Mouse (Mus musculus): Measurements from ENCODE around the gene Slc41a1.

Slc41a1 gene

DNA sequence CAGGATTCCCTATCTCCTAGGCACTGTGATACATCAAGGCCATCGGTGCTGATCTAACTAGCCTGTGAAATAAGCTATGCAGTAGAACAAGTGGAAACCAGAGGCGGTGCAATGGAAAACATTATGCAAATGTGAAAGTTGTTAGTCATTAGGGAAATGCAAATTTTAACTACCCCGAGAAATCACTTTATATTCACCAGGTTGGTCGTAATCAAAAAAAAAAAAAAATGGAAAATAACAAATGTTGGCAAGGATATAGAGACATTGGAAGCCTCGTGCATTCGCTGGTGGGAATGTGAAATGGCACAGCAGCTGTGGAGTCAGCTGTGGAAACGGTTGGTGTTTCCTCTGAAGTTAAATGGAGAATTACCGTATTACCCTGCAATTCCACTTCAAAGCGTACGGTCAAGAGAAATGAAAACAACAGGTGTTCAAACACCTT is 6.4 kb upstream of the Slc41a1 start:
- no peak for TF ChIP-seq GATA4 (IDR thresholded peaks at IDR 0.05; ENCODE audit: insufficient replicate concordance, low read length)

DNA sequence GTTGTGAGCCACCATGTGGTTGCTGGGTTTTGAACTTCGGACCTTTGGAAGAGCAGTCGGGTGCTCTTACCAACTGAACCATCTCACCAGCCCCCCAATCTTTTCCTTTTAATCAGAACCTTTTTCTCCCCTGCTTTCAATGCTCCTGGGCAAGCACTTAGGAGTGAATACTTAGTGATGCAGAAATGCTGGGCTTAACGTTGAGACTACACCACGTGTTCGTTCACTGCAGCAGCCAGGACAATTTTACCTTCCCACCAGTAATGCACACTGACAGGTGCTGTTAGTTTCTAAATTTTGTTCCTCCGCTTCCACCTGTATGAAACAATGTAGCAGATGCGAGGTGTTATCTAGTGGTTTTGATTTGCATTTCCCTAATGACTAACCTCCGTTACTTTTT is 5.0 kb upstream of the Slc41a1 start:
- TF ChIP-seq GATA4 (IDR thresholded peaks at IDR 0.05; ENCODE audit: insufficient replicate concordance, low read length) = no peak

GRCm38 (mm10) chr1:131822856-131823492 is 4.3 kb upstream of the Slc41a1 start:
- TF ChIP-seq GATA4 (IDR thresholded peaks at IDR 0.05; ENCODE audit: insufficient replicate concordance, low read length) = no peak

DNA sequence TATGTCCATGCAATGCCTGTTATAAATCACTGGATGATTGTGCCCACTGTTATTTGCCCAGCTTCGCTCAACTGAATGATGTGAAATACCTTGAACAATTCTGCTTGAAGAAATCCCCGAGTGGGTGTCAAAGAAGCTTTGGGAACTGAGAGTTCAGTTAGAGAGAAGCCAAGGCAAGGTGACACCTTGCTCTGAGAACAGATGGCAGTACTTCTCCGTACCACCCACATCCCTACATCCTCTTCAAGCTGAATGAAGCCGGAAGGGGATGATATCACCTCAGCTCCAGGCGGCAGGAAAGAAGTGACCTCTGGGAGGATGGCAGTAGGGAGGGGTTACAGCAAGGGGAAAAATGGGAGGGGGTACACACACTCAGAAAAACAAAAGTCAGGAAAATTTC is 3.7 kb upstream of the Slc41a1 start:
- no peak for TF ChIP-seq GATA4 (IDR thresholded peaks at IDR 0.05; ENCODE audit: insufficient replicate concordance, low read length)

GRCm38 (mm10) chr1:131824528-131825181 is 2.6 kb upstream of the Slc41a1 start:
- TF ChIP-seq GATA4 (IDR thresholded peaks at IDR 0.05; ENCODE audit: insufficient replicate concordance, low read length) = no peak

DNA sequence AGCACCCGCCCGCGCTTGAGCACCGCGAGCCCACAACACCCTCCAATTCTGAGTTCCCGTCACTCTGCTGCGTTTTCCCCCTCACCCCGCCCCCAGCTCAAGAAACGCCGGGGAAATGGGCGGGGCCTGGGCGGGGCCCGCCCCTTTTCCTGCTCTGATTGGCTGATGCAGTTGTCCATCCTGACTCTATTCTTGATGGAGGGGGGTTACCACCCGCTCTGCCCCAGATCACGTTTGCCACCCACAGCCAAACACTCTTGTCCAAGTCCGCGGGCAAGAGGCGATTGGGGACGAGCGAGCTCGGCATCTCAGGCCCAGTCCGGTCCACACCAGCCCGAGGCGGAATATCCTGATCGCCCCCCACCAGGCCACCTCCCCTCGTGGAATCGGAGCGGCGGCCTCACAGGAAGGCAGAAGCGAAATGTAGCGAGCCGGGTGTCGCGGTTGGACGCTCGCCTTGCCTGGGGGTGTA is 530 bp downstream of the Slc41a1 start:
- no peak; the same call in 1 of the 2 replicates for TF ChIP-seq GATA4 (IDR thresholded peaks at IDR 0.05; ENCODE audit: insufficient replicate concordance, low read length)

DNA sequence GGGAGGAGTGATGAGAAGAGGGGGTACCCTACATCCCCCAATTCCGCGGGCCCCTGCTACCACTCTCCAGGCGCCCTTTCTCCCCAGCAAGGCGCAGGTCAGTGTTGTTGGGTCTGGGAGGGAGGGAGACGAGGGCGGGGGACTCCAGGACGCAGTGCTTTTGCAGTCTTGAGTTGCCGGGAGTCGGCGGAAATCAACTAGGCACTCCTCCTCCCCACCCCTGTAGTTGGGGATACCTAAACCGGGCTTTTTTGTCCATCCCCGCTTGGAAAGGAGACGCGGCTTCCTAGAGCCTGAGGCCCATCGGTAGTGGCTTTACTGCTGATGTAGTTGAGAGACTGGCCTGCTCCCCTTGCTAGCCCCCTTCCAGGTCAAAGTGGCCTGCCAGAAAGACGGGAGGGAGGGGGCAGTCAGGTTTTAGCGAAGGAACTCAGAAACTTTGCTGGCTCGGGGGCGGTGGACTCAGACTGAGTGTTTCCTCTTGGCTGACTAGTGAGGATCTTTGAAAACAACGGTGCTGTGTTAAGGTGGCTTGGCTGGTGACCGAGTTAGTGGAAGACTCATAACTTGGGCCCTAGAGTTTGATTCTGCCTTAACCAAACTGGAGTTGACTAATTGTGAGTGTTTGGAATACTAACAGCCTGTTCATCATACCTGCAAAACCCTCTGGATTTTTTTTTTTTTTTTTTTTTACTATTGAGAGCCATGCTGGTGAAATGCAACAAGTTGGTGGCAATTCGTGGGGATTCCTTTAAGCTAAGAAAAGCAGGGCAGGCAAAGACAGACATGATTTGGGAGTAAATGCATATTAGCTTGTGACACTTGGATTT is 1.2 kb downstream of the Slc41a1 start:
- no peak for TF ChIP-seq GATA4 (IDR thresholded peaks at IDR 0.05; ENCODE audit: insufficient replicate concordance, low read length)

- TF ChIP-seq GATA4 (IDR thresholded peaks at IDR 0.05; ENCODE audit: insufficient replicate concordance, low read length) = no peak
These were observed 2.0 kb downstream of the Slc41a1 start for GRCm38 (mm10) chr1:131829279-131829678.

DNA sequence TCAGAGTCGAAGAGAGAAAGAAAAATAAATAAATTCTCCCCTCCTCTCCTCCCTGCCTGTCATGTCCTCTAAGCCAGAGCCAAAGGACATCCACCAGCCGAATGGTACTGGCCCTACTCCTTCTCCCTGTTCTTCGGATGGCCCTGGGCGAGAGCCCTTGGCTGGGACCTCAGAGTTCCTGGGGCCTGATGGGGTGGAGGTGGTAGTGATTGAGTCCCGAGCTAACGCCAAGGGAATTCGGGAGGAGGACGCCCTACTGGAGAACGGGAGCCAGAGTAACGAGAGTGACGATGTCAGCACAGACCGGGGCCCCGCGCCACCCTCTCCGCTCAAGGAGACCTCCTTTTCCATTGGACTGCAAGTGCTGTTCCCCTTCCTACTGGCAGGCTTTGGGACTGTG is 3.3 kb downstream of the Slc41a1 start:
- no peak for TF ChIP-seq GATA4 (IDR thresholded peaks at IDR 0.05; ENCODE audit: insufficient replicate concordance, low read length)

DNA sequence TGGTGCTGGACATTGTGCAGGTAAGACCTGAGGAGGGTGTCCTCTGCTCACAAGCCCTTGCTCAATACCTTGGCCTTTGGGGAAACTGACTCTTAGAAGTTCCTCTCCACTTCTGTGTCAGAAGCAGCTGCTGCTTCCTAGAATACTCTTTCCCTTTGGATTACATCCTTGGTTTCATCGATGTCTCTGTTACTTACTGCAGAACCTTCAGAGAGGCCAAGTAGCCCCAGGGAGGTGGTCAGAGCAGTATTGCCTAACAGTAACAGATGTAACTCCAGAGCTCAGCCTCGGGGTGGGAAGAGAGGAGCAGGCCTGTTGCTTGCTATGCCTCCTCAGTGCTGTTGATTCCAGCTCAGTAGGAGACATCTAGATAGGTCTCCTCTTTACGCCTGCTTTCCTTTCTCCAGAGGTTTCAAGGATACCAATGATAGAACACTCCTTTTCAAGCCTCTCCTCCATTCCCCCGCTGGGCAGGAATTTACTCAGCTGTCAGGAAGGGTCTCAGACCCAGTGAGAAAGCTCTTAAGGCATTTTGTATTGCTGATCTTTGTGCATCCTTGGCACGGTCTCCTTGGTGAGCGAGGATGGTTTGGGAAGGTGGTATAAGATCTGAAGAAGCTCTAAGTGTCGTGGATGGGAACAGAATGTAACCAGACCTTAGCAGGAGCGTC is 3.8 kb downstream of the Slc41a1 start:
- no peak for TF ChIP-seq GATA4 (IDR thresholded peaks at IDR 0.05; ENCODE audit: insufficient replicate concordance, low read length)

DNA sequence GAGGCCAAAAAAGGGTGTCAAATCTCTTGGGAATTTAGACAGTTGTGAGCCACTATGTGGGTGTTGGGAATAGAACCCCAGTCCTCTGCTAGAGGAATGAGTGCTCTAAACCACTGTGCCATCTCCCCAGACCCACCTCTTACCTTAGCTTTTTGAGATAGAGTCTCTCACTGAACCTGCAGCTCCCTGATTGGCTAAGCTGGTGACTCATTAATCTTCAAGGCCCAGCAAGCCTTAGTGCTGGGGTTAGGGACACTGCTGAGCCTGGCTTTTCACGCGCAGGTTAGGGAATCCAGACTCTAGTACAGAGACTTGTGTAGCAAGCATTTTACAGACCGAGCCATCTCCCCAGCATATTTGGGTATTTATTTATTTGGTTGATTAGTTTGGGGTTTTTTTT is 9.7 kb downstream of the Slc41a1 start:
- TF ChIP-seq GATA4 (IDR thresholded peaks at IDR 0.05; ENCODE audit: insufficient replicate concordance, low read length) = no peak

DNA sequence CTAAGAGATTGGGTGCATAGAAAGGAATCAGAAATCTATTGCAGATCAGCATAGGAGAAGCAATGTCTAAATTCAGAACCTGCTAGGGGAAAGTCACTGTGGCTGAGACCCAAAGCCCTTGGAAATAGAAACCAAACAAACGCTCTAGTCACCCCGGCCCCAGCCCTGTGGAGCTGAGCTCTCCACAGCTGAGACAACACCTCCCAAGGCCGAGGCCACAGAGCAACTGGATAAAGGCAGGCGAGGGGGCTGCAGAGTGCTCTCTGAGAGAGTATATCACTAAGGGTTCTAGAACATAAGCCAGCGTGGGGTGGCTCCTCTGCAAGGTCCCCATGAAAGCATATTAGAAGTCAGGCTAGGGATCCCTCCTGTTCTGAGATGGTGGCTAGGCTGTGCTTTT is 11.2 kb downstream of the Slc41a1 start:
- TF ChIP-seq GATA4 (IDR thresholded peaks at IDR 0.05; ENCODE audit: insufficient replicate concordance, low read length) = no peak

DNA sequence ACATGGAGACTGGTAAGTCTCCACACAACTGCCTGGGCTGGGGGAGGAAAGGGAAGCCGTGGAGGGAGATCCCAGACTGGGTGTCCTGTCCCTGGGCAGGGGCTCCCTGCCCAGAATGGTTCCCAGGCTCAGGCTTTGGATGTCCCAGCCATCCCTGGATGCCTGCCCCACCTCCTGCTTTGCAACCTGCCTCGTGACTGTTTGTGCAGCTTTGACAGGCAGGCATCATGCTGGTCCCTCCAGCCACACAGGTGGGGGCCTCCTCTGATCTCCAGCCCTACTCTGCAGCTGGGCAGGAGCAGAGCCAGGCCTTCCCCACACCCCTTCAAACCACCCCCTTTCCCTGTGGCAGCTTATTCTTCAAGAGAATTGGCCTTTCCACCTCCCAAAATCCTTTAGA is 12.0 kb downstream of the Slc41a1 start:
- no peak for TF ChIP-seq GATA4 (IDR thresholded peaks at IDR 0.05; ENCODE audit: insufficient replicate concordance, low read length)

- TF ChIP-seq GATA4 (IDR thresholded peaks at IDR 0.05; ENCODE audit: insufficient replicate concordance, low read length) = no peak
These were observed 14.9 kb downstream of the Slc41a1 start for GRCm38 (mm10) chr1:131842221-131842620.

DNA sequence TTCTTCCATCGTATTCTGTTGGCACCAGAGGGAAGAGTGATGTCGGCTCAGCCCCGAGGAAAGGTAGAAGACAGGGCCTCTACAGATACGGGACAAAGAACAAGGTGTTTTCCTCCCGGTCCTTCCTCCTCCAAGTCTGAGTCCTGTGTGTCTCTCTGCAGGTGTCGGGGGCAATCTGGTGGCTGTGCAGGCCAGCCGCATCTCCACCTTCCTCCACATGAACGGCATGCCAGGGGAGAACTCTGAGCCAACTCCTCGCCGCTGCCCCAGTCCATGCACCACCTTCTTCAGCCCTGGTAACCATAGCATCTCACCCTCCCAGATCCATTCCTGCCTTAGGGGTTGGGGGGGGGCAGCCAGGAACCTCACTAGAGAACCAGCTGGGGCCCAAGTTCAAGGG is 16.5 kb downstream of the Slc41a1 start:
- no peak for TF ChIP-seq GATA4 (IDR thresholded peaks at IDR 0.05; ENCODE audit: insufficient replicate concordance, low read length)

Data from liver, adult (tissue).